Mouse (Mus musculus) activated CD4-positive, CD25-positive, alpha-beta regulatory T cell, adult 4 months (primary cell): ENCODE data around the gene Lgr5. TPM values are rescaled to one million over a fixed set of nuclear protein-coding genes. Genes with fewer than 3 reads are reported as not detected.

Experiments
- ATAC-seq: one replicate; pipeline ENCODE4 v1.8.0; 2017
- polyA plus RNA-seq, 2 experiments: library from polyadenylated mRNA; unstranded; fragments of 100-300 nt; shearing (Covaris generic); gene quantifications; one replicate each; pipeline ENCODE4 v1.2.1; 2017

Gene Lgr5
- polyA plus RNA-seq, 2 experiments from 2014 or later, result 0.09 TPM; not detected in 1

DNA sequence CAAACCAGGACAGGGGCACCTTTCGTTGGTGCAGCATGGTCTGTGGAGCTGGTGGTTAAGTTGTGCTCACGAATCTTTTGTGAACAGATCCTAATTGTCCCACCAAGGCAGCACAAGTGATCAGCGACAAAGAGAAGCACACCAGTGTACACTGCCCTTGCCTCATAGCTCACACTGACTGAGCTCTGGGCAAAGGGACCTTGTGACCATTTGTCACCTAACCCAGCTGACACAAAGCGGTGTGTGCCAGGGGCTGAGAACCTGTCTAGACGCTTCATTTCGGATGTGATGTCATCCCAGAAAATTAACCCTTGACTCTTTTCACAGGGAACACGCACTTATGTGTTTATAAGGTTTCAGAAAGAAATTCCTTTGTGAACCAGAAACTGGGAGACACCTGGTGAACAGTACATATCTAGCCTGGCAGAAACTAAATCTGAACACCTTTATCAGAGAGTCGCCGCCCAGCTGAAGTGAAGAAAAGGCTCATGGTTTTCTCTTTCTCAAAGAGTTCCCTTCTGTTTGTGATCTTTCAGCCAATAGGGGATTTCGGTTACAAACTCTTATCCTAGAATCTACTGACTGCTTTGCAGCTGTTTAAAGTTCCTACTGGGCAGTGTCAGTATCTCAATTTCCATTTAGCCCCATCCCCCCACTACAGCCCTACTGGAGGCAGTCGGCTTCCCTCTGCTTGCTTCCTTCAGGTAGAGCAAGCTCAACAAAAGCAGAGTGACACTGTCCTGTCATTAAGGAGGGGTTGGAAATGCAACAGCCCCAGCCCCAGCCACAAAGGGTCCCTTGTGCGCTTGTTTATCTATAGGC lies 94.4 kb downstream of the Lgr5 start:
- no peak for ATAC-seq

DNA sequence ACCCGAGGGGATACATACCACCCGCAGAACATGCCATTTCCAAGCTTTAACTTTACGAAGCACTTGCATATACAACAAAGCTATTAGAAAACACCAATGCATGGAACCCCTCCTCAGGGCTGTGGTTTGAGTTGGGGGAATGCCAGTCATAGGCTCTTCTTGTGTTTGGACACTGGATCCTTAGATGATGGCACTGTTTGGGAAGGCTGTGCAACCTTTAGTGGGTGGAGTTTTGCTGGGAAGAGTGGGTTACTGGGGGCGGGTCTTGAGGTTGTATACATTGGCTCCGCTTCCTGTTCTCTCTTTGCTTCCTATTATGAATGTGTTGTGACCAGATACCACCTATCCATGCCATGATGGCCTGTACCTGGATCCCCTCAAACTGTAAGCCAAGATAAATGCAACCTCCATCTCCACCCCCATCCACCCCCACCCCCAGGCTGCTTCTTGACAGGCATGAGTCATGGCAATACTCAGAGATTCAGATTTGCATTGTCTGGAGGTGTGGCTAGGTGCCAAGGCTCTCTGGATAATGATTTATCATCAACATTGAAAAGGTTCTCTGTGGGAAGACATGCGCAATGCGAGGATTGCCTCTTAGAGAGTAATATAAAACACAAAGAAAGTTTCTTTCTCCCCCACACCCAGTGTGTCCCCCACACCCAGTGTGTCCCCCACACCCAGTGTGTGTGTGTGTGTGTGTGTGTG lies 95.6 kb downstream of the Lgr5 start:
- ATAC-seq, result no peak

DNA sequence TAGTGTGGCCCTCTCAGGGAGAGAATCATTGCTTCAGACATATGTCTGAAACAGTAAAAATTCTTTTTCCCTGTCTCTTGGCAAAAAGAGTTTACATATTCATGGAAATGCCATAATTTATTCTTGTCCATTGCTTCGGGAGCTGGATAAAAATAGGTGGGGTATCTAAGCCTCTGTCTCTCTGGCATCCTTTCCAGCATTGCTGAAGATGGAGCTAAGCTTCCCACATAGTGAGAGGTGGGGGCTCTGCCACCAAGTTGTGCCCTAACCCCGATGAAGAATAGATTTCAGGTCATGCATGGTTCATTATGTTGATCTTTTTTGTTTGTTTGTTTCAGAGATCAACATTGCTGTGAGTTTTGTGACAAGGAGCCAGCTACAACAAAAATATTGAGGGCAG lies 102.0 kb downstream of the Lgr5 start:
- ATAC-seq, result no peak

DNA sequence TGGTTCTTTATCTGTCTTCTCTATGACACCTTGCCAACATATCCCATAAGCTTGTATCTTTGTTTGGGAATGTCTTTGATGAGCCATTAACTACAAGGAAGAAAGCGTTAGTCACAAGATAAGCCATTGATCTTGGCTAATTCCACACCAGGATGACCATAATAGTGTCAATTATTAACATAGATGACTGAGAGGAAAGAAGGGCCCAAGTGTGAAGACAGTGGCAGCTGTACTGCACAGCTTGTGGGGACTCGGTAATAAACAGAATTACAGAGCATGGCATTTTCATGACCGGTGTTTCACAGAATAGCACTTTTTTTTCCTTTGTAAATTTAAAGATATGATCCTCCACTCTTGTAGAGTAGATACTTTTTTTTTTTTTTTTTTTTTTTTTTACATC lies 102.9 kb downstream of the Lgr5 start:
- no peak for ATAC-seq

GRCm38 (mm10) chr10:115478441-115479141 lies 109.0 kb downstream of the Lgr5 start:
- no peak for ATAC-seq

DNA sequence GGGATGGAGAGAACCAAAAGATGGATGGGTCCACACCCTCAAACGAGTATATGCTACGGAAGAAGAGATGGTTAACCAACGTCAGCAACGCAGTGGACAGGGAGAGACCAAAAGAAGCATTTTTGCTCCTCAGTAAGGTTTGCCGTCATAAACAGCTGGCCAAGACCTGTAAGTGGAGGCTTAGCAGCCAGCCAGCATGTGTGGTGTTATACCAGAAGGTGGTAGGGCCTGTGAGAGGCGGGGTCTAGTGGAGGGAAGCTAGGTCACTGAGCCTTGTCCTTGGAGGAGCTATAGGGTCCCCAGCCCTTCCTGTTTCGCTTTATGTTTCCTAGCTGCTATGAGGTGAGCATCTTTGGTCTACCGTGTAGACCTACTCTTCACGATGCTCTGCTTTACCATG lies 111.1 kb downstream of the Lgr5 start:
- no peak for ATAC-seq

GRCm38 (mm10) chr10:115475000-115475550 lies 112.5 kb downstream of the Lgr5 start:
- no peak for ATAC-seq

GRCm38 (mm10) chr10:115473213-115473961 lies 114.2 kb downstream of the Lgr5 start:
- ATAC-seq, result no peak

GRCm38 (mm10) chr10:115470621-115471334 lies 116.8 kb downstream of the Lgr5 start:
- ATAC-seq, result no peak

- no peak for ATAC-seq
These were observed 118.5 kb downstream of the Lgr5 start for GRCm38 (mm10) chr10:115469040-115469439.

- no peak for ATAC-seq
These were observed 118.9 kb downstream of the Lgr5 start for GRCm38 (mm10) chr10:115468632-115469031.

GRCm38 (mm10) chr10:115467985-115468384 lies 119.6 kb downstream of the Lgr5 start:
- ATAC-seq, result no peak

DNA sequence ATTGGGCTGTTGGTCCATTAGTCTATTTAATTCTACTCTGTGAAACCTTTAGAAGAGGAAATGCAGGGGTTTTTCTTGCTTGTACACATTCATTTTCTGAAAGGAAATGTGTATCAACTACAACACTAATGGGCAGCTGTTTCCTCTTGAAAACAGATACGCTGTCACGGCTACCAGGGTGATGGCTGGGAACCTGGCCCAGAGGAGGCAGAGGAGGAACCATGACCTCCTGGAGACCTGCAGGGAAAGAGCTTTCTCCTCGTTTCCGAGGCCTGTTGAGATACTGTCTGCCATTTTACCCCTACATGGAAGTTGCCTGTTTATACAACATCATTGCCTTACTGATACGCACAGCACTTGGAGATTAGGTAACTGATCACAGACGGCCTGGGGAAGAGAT lies 121.8 kb downstream of the Lgr5 start:
- no peak for ATAC-seq

GRCm38 (mm10) chr10:115465072-115465471 lies 122.5 kb downstream of the Lgr5 start:
- no peak for ATAC-seq

DNA sequence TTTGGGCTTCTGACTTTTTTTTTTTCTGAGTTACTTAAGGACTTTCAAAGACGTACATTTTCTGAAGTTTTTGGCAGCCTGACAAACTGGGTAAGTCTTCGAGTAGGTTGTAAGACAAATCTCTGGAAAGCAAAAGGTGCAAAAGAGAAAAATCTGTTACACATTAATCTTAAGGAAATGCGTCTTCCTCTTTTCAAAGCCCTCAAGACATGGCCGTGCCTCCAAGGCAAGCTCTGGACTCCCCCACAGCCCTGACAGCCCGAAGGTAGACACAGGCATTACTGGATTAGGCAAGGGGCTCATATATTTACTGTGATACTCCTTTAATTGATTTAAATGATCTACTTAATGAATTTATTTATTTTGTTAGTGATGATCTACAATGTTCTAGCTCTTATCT lies 124.9 kb downstream of the Lgr5 start:
- ATAC-seq, result no peak

DNA sequence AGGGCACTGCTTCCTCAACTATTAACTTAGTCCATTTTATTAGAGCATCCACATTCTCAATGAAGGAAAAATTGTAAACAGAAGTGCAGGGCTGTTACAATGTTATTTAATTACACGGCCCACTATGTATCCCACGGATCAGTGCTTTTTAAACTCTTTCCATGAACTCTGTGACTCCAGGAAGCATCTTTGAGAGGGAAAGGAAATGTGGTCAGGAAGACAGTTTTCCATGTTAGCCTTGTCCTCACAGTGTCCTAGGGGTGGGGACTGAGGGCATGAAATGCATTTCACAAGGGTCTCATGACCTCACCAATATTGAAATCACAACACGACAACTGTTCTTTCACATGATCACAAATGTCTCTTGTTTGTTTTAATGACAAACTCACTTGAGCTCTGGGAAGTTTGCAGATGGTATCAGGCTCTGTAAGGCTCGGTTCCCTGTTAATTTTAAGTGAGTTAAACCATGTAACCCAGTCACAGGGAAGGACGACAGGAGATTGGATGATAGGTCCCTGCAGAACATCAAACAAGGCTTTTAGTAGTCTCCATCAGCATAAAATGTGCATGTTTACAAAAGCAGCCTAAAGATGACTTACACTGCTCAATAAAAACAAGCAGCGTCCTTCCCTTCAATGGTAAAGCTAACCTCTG lies 130.1 kb downstream of the Lgr5 start:
- no peak for ATAC-seq

DNA sequence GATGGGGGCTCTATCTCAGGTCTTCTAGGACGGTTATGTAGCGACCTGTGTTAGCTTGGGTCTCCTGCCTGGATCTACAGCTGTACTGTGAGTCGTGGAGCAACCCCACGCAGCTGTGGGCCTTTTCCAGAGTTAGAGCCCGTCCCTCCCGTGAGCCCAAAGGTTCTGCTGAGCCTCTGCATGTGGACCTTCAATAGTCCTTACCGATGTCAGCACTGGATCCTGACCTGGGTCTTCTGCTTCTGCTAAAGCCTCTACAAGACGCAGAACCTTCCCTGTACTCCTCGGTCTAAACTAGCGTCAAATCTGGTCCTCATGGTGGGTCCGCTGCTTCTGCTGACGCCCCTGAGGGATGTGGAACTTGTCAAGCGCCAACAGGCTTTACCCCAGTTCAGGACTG lies 139.0 kb downstream of the Lgr5 start:
- no peak for ATAC-seq

DNA sequence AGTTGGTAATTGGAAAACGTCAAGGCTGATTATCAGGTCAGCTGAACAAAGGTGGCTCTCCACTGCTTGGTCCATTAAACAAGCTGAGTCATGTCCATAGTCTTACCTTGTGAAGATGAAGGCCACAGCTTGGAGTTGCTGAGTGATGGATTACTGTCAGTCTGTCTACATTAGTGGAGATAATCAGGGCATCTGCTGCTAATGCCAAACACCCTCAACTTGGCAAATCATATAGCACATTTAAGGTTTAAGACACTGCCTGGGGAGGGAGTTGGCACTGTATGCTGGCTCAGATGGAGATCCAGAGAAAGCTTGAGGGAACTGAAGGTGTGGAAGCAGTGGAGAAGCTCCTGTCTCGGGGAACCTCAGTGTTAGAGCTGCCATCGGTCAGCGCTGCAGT lies 150.3 kb downstream of the Lgr5 start:
- ATAC-seq, result no peak

GRCm38 (mm10) chr10:115425351-115425750 lies 162.2 kb downstream of the Lgr5 start:
- no peak for ATAC-seq

DNA sequence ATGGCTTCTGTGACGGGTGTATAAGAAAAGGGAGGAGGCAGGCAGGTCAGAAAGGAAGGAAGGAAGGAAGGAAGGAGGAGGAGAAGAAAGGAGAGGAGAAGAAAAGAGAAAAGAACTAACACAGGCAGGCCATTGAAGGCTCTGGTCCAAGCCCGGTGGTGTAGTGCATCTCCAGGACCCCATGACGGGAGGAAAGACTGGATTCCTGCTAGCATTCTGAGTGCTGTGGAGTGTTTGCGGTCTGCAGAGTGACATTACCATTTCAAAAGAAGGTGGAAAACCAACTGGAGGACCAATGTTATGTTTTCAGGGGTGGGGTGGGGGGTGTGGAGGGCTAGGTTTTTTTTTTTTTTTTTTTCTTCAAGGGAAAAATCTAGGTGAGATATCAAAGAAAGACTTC lies 165.6 kb downstream of the Lgr5 start:
- no peak for ATAC-seq

GRCm38 (mm10) chr10:115414056-115414455 lies 173.5 kb downstream of the Lgr5 start:
- ATAC-seq, result peak; percentile 50
